Comparison of ENCODE assay signal across 5 mouse cellular contexts in the genomic region with DNA sequence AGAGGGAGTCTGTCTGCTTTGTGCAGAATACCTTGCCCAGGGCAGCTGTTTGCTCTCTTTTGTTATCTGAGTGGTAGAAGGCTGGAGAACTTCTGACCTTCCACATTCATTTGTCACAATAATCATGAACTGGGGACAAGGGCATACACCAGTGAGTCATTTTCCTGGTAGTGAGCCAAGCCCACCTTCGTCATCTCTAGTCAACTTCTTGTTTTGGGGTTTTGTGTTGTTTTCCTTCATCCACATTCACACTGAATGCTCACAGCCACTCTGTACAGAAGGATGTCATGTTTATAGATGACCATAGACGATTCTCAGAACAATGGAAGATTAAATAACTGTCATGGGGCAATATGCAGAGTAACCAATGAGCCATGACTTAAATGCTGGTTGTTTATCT.
"Had no signal": no experiment of that assay in that cellular context is flagged by ENCODE, and none has a peak within 500 bp of the region (broad histone marks: within the 10 kb centered on the region; RNA-seq: fewer than 3 reads in every experiment).

No protein-coding gene starts in this region.

- DNase-seq: kidney, adult 2 months; kidney, postnatal 14 days; left cerebral cortex, postnatal 4 days; right cerebral cortex, postnatal 25 days; thymus, postnatal 36 days had no signal
